Mouse (Mus musculus) bone marrow, adult 2 months (tissue): Measurements from ENCODE around the gene Plin5.
"Not testable (repeated sequence)": the region's sequence is repeated elsewhere in the genome, so short reads cannot be mapped to it uniquely, and the experiment has no call there.

Source experiments
- CTCF ChIP-seq: fragments of 200-500 bp; IDR thresholded peaks from 2 replicates; pipeline ENCODE4 v1.5.1; 2011; ENCODE audit warnings: low read length, control low read depth; ENCODE audit not compliant: control insufficient read depth, insufficient read depth
- POLR2A ChIP-seq: fragments of 200-500 bp; IDR thresholded peaks from 2 replicates; pipeline ENCODE4 v1.6.1; 2011; ENCODE audit warnings: low read depth, mild to moderate bottlenecking, control low read depth, low read length, borderline replicate concordance; ENCODE audit not compliant: control insufficient read depth

- TF ChIP-seq CTCF, POLR2A: not testable (repeated sequence)
Measured at GRCm38 (mm10) chr17:56078361-56078760, 39.0 kb downstream of the Plin5 start.
